Mouse (Mus musculus): Measurements from ENCODE around the gene Msmb.

- TF ChIP-seq POLR2A (IDR thresholded peaks at IDR 0.05; ENCODE audit: control insufficient read depth, extremely low read depth, insufficient read depth, low read length, poor library complexity) (no peak), CTCF (IDR thresholded peaks at IDR 0.05; ENCODE audit: borderline replicate concordance, control insufficient read depth, extremely low read depth, insufficient read depth, low read length, poor library complexity) (no peak)
Observed at GRCm38 (mm10) chr14:32146578-32146977, 4.8 kb downstream of the Msmb start.

All from thymus, adult 2 months (tissue).